Mouse (Mus musculus) bone marrow macrophage, adult 2 months (primary cell): ENCODE results near the gene Car4. TPM values are rescaled to one million over a fixed set of nuclear protein-coding genes. Genes with fewer than 3 reads are reported as not detected.

Experiments
- H3K27ac ChIP-seq: 2 replicates; pipeline ENCODE4 v1.5.1; 2012; ENCODE audit warnings: low read depth, low read length; ENCODE audit not compliant: insufficient read depth
- H3K4me1 ChIP-seq: 2 replicates; pipeline ENCODE4 v1.6.1; 2012; ENCODE audit warnings: low read length; ENCODE audit not compliant: control insufficient read depth, insufficient read depth
- H3K4me3 ChIP-seq: 2 replicates; pipeline ENCODE4 v1.5.1; 2012; ENCODE audit warnings: mild to moderate bottlenecking, low read length, moderate library complexity; ENCODE audit not compliant: insufficient read depth
- CTCF ChIP-seq: IDR thresholded peaks from 2 replicates; pipeline ENCODE4 v1.5.1; 2012; ENCODE audit warnings: low read depth, mild to moderate bottlenecking, low read length, moderate library complexity
- POLR2A ChIP-seq: IDR thresholded peaks from 2 replicates; pipeline ENCODE4 v1.6.1; 2012; ENCODE audit warnings: mild to moderate bottlenecking, low read depth, low read length, borderline replicate concordance
- polyA plus RNA-seq: library from polyadenylated mRNA; stranded (reverse); fragments of >200 nt; gene quantifications from 2 replicates; pipeline ENCODE4 v1.2.4, GENCODE M21; 2012; ENCODE audit not compliant: missing spikeins, insufficient read depth, insufficient read length

Car4 gene
- polyA plus RNA-seq, 1 experiment: not detected

DNA sequence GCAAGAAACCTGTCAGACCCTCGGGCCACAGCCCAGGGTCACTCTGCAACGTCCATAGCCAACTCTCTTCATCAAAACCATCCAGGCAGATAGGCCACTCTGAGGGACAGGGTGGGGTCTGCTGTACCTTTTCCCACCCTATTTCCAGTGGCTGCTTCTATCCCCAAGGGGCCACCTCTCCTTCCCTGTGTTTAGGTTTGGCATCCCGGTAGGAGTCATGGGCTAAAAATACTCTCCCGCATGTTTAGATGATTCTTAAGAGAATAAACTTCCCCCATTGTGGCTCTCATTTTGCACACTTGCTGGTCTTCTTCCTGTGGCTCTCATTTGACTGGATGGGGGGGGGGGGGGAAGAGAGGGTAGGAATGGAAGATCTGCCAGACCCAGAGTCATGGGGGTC lies 10.7 kb downstream of the Car4 start:
- no peak overlapping the region for H3K4me3 ChIP-seq
- peaks cover 2% of the 10 kb centered on the region for H3K4me1 ChIP-seq
- no peak overlapping the region for H3K27ac ChIP-seq
- TF ChIP-seq POLR2A (no peak), CTCF (no peak)

DNA sequence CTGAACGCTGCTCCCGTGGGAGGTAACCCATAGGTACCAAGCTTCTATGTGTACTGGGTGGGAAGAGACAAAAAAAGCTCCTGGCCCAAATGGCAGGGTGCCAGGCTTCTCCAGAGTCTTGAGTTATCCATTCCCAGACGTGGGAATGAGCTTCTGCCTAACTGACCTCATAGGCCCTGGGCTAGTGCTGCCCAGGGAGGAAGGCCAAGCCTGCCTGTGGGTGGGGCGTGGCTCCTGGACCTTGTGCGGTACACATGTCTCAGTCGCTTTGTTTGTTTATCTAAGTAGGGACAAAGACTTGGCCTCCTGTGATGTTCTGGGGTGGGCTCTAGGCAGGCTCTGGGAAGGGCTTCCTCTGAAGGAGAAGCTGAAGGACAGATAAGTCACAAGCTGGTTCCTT lies 11.2 kb downstream of the Car4 start:
- Histone ChIP-seq H3K4me1 (peaks cover 2% of the 10 kb centered on the region), H3K4me3 (no peak overlapping the region), H3K27ac (no peak overlapping the region)
- TF ChIP-seq POLR2A (no peak), CTCF (no peak)

DNA sequence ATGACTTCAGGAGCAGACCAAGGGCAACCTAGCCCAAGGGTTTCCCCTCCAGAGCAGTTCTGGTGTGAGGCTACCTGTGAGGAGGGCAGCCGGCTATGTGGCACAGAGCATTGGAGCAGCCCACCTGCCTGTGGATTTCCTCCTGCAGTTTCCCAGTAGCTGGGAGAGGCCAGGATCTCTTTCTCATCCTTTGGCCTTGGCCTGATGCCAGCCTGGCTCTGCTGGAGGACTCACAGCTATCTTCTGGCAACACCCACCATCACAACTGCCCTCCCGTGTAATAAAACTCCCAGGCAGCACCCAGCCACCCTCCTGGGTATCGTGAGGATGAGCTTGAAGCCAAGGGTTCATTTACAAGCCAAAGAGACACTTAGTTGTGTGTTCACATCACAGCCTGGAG lies 14.5 kb downstream of the Car4 start:
- no peak overlapping the region for H3K27ac ChIP-seq
- no peak overlapping the region for H3K4me3 ChIP-seq
- H3K4me1 ChIP-seq: peaks cover 2% of the 10 kb centered on the region
- TF ChIP-seq CTCF (no peak), POLR2A (no peak)

DNA sequence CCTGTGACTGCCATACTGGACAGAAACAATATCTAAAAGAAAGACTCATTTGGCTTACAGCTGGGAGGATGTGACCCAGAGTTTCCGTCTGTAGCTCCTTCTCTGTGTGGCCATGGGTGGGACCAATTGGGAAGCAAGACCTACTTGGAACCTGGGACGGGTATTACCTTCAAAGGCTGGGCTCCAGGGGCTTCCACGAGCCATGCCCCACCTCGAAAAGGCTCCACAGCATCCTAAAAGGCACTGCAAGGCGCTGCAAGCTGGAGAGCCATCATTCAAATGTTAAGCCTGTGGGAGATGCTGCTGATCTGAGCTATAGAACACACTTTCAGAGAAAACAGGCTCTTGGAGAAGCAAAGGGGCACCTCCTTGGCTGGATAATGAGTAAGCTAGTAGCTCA lies 16.1 kb downstream of the Car4 start:
- TF ChIP-seq POLR2A (no peak), CTCF (no peak)
- Histone ChIP-seq H3K27ac (no peak overlapping the region), H3K4me1 (peaks cover 2% of the 10 kb centered on the region), H3K4me3 (no peak overlapping the region)

DNA sequence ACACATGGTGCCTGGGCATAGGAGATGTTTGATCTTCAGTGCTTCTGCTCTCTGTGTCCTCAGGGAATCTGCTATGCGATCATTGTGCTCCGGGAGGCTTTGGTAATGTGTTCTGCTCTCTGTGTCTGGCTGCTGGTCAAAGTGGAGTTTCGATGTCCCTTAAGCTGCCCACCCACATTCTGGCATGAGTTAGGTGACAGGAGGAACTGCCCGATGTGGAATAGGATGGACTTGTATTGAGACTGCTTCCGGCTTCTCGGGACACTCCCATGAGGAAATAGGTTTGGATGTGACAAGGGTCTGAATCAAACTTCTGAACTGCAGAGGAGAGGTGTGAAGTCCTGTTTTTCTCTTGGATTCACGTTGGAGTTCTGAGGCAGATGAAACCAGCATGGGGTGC lies 17.0 kb downstream of the Car4 start:
- H3K4me1 ChIP-seq: peaks cover 7% of the 10 kb centered on the region
- no peak overlapping the region for H3K27ac ChIP-seq
- TF ChIP-seq POLR2A (no peak), CTCF (no peak)
- H3K4me3 ChIP-seq: no peak overlapping the region

DNA sequence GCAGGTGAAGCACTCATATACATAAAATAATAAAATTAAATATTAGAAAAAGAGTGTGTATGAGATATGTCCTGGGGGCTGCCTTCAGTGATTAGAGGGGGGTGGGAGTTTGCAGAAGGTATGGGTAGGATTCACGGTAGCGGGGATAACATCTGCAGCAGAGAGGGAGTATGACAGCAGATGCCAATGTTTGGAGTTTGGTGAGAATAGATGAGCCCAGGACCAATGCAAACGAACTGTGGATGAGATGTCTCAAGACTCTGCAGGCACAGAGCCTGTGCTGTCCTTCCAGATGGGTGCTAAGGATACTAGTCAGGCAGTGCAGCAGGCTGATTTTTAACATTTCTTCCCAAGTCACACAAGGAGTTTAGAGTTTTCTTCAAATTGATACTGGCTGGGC lies 19.1 kb downstream of the Car4 start:
- no peak for TF ChIP-seq POLR2A
- no peak overlapping the region for H3K27ac ChIP-seq
- H3K4me3 ChIP-seq: no peak overlapping the region
- peaks cover 11% of the 10 kb centered on the region for H3K4me1 ChIP-seq

DNA sequence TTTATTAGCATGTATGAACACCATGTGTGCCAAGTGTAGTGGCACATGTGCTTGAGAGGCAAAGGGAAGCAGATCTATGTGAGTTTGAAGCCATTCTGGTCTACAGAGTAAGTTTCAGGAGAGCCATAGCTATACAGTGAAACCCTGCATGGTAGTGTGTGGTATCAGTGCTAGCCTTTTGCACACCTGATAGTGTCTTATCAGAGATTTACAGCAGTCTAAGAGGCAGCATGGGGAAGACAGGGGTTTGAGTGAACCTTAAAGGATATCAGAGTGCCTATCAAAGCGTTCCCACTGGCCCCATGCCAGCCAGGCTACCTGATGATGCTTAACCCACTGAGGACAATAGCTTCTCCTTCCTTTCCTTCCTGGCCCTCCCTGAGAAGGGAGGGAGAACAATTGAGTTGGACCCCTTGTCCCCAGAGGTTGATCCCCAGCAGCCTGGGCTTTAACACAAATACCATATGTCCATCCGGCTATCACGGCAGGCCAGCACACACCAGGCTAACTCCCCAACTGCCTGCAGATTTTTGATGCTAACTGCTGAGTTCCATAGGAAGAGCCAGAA lies 19.9 kb downstream of the Car4 start:
- Histone ChIP-seq H3K27ac (no peak overlapping the region), H3K4me1 (peaks cover 8% of the 10 kb centered on the region), H3K4me3 (no peak overlapping the region)
- no peak for TF ChIP-seq CTCF

DNA sequence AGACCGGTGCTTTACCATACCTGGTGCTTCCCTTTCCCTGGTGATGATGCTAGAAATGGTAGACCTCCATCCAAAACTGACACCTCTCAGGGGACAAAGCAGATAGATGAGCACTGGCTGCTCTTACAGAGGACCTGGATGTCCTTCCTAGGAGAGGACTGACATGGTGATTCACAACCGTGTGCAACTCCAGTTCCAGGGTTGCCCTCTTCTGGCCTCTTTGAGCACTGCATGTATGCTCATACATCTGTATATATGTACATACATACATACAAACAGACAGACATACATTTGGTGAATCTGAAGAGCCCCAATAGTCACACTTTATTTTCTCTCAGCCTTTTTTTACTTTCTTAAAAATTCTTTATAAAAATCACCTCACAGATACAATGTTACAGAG lies 20.5 kb downstream of the Car4 start:
- Histone ChIP-seq H3K4me1 (peaks cover 8% of the 10 kb centered on the region), H3K27ac (no peak overlapping the region), H3K4me3 (no peak overlapping the region)
- TF ChIP-seq POLR2A: no peak
- TF ChIP-seq CTCF: no peak

DNA sequence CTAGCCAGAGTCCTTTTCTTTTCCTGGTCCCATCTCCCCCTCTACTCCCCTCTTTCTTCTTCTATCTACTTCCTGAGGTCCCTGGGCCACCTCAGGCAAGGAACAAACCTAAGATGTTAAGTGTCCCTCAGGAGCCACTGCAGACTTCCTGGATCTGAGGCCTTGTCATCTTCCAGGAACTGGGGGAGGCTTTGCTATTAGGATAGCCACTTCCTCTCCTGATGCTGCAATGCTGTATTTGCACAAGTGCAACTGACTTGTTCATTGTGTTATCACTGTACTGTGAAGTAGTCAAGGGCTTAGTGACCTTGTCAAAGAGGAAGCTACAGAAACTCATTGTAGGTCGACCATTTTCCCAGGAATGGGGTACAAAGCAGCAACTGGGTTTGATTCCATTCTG lies 21.8 kb downstream of the Car4 start:
- H3K4me3 ChIP-seq: no peak overlapping the region
- peaks cover 8% of the 10 kb centered on the region for H3K4me1 ChIP-seq
- H3K27ac ChIP-seq: no peak overlapping the region
- TF ChIP-seq POLR2A (no peak), CTCF (no peak)

DNA sequence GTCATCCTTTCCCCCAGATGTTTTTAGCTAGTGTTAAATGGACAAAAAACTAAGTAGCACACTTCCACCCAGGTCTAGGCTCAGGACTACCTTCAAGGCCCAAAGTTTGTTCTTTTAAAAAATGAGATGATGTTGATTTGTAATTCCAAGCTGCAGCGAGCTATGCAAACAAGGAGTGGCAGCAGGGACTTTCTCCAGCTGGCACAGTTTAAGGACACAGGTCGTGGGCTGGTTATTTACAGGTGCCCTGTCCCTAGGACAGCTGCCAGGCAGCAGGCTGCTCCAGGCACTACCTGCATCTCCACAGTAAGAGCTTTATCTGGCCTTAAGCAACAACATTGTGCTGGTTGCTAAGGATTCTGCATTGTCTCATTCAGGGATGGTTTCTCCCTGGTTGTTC lies 23.1 kb downstream of the Car4 start:
- TF ChIP-seq CTCF (no peak), POLR2A (no peak)
- peaks cover 8% of the 10 kb centered on the region for H3K4me1 ChIP-seq
- H3K27ac ChIP-seq: no peak overlapping the region
- no peak overlapping the region for H3K4me3 ChIP-seq

DNA sequence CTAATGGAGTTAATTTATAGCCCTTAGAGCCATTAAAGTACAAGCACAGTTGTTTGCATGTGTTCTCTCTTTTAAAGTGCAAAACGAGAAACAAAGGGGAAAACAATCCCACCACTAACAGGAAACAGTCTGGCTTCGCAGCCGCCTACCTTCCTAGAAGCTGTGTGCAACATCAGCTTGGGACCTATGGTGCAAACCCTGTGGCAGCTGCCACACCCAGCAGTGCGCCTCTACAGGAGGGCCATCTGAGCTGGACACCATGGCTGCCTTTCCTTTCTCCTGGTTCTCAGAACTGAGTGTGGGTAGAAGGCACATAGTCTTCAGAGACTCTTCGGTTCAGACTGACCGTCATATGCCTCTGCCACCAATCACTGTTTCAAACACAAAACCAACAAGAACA lies 27.8 kb downstream of the Car4 start:
- Histone ChIP-seq H3K4me3 (no peak overlapping the region), H3K4me1 (no peaks in the 10 kb centered on the region), H3K27ac (no peak overlapping the region)
- TF ChIP-seq CTCF (no peak), POLR2A (no peak)
